Mouse (Mus musculus): ENCODE results near the gene Zyg11a. TPM values are rescaled to one million over a fixed set of nuclear protein-coding genes. Genes with fewer than 3 reads are reported as not detected.
"Not testable (repeated sequence)": the region's sequence is repeated elsewhere in the genome, so short reads cannot be mapped to it uniquely, and the experiment has no call there.

The Zyg11a gene
- 1 to 10 TPM; 1.0 to 2.8 TPM for total RNA-seq (2021)
- long read RNA-seq, experiment 1, result 0 reads
- long read RNA-seq, experiment 2, result 0 reads

- DNase-seq, result peak; percentile 25 to 46
Observed at GRCm38 (mm10) chr4:108217332-108218179, at the start of gene Zyg11a. Gene Zyg11a (minus strand): TSS chr4:108218048.

- no peak for DNase-seq
Observed at GRCm38 (mm10) chr4:108265774-108266173, 47.9 kb upstream of the Zyg11a start.

- DNase-seq, result peak in 1 of 2 experiments; percentile 8
Observed at GRCm38 (mm10) chr4:108253317-108253716, 35.5 kb upstream of the Zyg11a start.

- no peak for DNase-seq
Observed at GRCm38 (mm10) chr4:108250501-108250900, 32.7 kb upstream of the Zyg11a start.

GRCm38 (mm10) chr4:108249314-108249713, 31.5 kb upstream of the Zyg11a start:
- no peak for DNase-seq

- no peak for DNase-seq
Observed at GRCm38 (mm10) chr4:108233654-108234053, 15.8 kb upstream of the Zyg11a start.

- DNase-seq, result peak in 1 of 2 experiments; percentile 25
Observed at GRCm38 (mm10) chr4:108225341-108225872, 7.6 kb upstream of the Zyg11a start.

GRCm38 (mm10) chr4:108222507-108222906, 4.7 kb upstream of the Zyg11a start:
- no peak for DNase-seq

- DNase-seq, result no peak
Observed at GRCm38 (mm10) chr4:108219019-108219418, 1.2 kb upstream of the Zyg11a start.

- DNase-seq, result no peak
Observed at GRCm38 (mm10) chr4:108213023-108213422, 4.8 kb downstream of the Zyg11a start.

GRCm38 (mm10) chr4:108204629-108205028, 13.2 kb downstream of the Zyg11a start:
- no peak for DNase-seq

- no peak for DNase-seq
Observed at GRCm38 (mm10) chr4:108199236-108199635, 18.6 kb downstream of the Zyg11a start.

- DNase-seq, result peak; percentile 5 to 36
Observed at GRCm38 (mm10) chr4:108196277-108196855, 21.5 kb downstream of the Zyg11a start.

GRCm38 (mm10) chr4:108192821-108193323, 25.0 kb downstream of the Zyg11a start:
- no peak for DNase-seq

- DNase-seq, result no peak
Observed at GRCm38 (mm10) chr4:108182278-108182677, 35.6 kb downstream of the Zyg11a start.

- no peak for DNase-seq
Observed at GRCm38 (mm10) chr4:108168056-108168455, 49.8 kb downstream of the Zyg11a start.

- no peak for DNase-seq
Observed at GRCm38 (mm10) chr4:108166874-108167273, 51.0 kb downstream of the Zyg11a start.

GRCm38 (mm10) chr4:108165152-108165895, 52.5 kb downstream of the Zyg11a start, which contains the start of gene Echdc2:
Gene Echdc2 (plus strand): TSS chr4:108165437.
- peak; percentile 64 to 74 for DNase-seq

GRCm38 (mm10) chr4:108163291-108163690, 54.6 kb downstream of the Zyg11a start:
- DNase-seq, result no peak

GRCm38 (mm10) chr4:108161936-108162335, 55.9 kb downstream of the Zyg11a start:
- DNase-seq, result no peak

- not testable (repeated sequence) for DNase-seq
Observed at GRCm38 (mm10) chr4:108155141-108155540, 62.7 kb downstream of the Zyg11a start.

- DNase-seq, result not testable (repeated sequence)
Observed at GRCm38 (mm10) chr4:108145554-108145953, 72.3 kb downstream of the Zyg11a start.

Measured in adrenal gland, postnatal 36 days (tissue).